Mouse (Mus musculus) liver, postnatal 0 days (tissue): ENCODE results near the gene Kmt2b.

Source experiments
- CTCF ChIP-seq: sonication (generic); IDR thresholded peaks from 2 replicates; pipeline ENCODE4 v1.5.1; 2016; ENCODE audit warnings: antibody characterized with exemption, low read depth
- EP300 ChIP-seq: IDR thresholded peaks from 2 replicates; pipeline ENCODE4 v1.6.1; 2016; ENCODE audit warnings: antibody characterized with exemption, low read depth, mild to moderate bottlenecking

GRCm38 (mm10) chr7:30563117-30563905, 25.2 kb downstream of the Kmt2b start, which contains the start of the genes U2af1l4, Gm49396 and Psenen:
- no peak for TF ChIP-seq CTCF
- TF ChIP-seq EP300, result no peak
